Mouse (Mus musculus): ENCODE measurements around the gene Rnf144a. TPM values are rescaled to one million over a fixed set of nuclear protein-coding genes. Genes with fewer than 3 reads are reported as not detected.

Gene Rnf144a
- polyA plus RNA-seq, 1 experiment from 2014 or later, result 11.3 TPM

GRCm38 (mm10) chr12:26408707-26409106, 6.3 kb downstream of the Rnf144a start:
- ATAC-seq (ENCODE audit: extremely low read depth, insufficient number of reproducible peaks, low FRiP score, low TSS enrichment), result no peak
- H3K9ac ChIP-seq, result no peak overlapping the region
- no peaks in the 10 kb centered on the region for H3K36me3 ChIP-seq
- peaks cover 9% of the 10 kb centered on the region; the same call in 1 of the 2 replicates for H3K27me3 ChIP-seq (replicated peaks)
- H3K4me1 ChIP-seq, result peaks cover 74% of the 10 kb centered on the region
- no peak overlapping the region for H3K4me3 ChIP-seq
- H3K9me3 ChIP-seq, result no peaks in the 10 kb centered on the region
- no peak overlapping the region for H3K4me2 ChIP-seq
- 64% methylated on average over 9 of the region's 9 CpGs for WGBS
- H3K27ac ChIP-seq (replicated peaks), result no peak overlapping the region

GRCm38 (mm10) chr12:26404781-26405702, 10.0 kb downstream of the Rnf144a start:
- ATAC-seq (ENCODE audit: extremely low read depth, insufficient number of reproducible peaks, low FRiP score, low TSS enrichment), result 0 out of 2 replicates have a peak, but pooled peaks have one; percentile 15
- H3K9ac ChIP-seq, result no peak overlapping the region
- peaks cover 5% of the 10 kb centered on the region; the same call in 1 of the 2 replicates for H3K27me3 ChIP-seq (replicated peaks)
- H3K4me2 ChIP-seq, result peak overlapping the region; percentile 56
- peaks cover 72% of the 10 kb centered on the region for H3K4me1 ChIP-seq
- H3K9me3 ChIP-seq, result no peaks in the 10 kb centered on the region
- H3K27ac ChIP-seq (replicated peaks), result peak overlapping the region; percentile 53
- WGBS, result 33% methylated on average over 11 of the region's 11 CpGs
- no peaks in the 10 kb centered on the region for H3K36me3 ChIP-seq
- H3K4me3 ChIP-seq, result no peak overlapping the region; the same call in 1 of the 2 replicates

GRCm38 (mm10) chr12:26403372-26404125, 11.5 kb downstream of the Rnf144a start:
- peak overlapping the region; percentile 64; the same call in 1 of the 2 replicates for H3K27ac ChIP-seq (replicated peaks)
- ATAC-seq (ENCODE audit: extremely low read depth, insufficient number of reproducible peaks, low FRiP score, low TSS enrichment), result no peak
- 68% methylated on average over 16 of the region's 16 CpGs for WGBS

GRCm38 (mm10) chr12:26401696-26402470, 13.2 kb downstream of the Rnf144a start:
- 56% methylated on average over 10 of the region's 10 CpGs for WGBS
- ATAC-seq (ENCODE audit: extremely low read depth, insufficient number of reproducible peaks, low FRiP score, low TSS enrichment), result no peak
- Histone ChIP-seq H3K4me2 (no peak overlapping the region), H3K27ac (replicated peaks) (peak overlapping the region; percentile 64), H3K4me3 (no peak overlapping the region), H3K4me1 (peaks cover 50% of the 10 kb centered on the region), H3K9ac (no peak overlapping the region), H3K27me3 (replicated peaks) (no peaks in the 10 kb centered on the region), H3K36me3 (no peaks in the 10 kb centered on the region), H3K9me3 (no peaks in the 10 kb centered on the region)

More at GRCm38 (mm10) chr12:26403372-26404125, 11.5 kb downstream of the Rnf144a start:
- H3K27me3 ChIP-seq (replicated peaks), result peaks cover 5% of the 10 kb centered on the region; the same call in 1 of the 2 replicates
- H3K9ac ChIP-seq, result no peak overlapping the region
- H3K9me3 ChIP-seq, result no peaks in the 10 kb centered on the region
- no peak overlapping the region for H3K4me3 ChIP-seq
- H3K36me3 ChIP-seq, result no peaks in the 10 kb centered on the region
- peaks cover 65% of the 10 kb centered on the region for H3K4me1 ChIP-seq
- H3K4me2 ChIP-seq, result no peak overlapping the region

- no peak overlapping the region for H3K9ac ChIP-seq
- 83% methylated on average over 1 of the region's 1 CpGs for WGBS
- ATAC-seq (ENCODE audit: extremely low read depth, insufficient number of reproducible peaks, low FRiP score, low TSS enrichment), result no peak
- peak overlapping the region; percentile 61 for H3K27ac ChIP-seq (replicated peaks)
- peaks cover 49% of the 10 kb centered on the region for H3K4me1 ChIP-seq
- no peak overlapping the region for H3K4me2 ChIP-seq
- H3K27me3 ChIP-seq (replicated peaks), result no peaks in the 10 kb centered on the region
- no peaks in the 10 kb centered on the region for H3K9me3 ChIP-seq
- H3K4me3 ChIP-seq, result no peak overlapping the region
- no peaks in the 10 kb centered on the region for H3K36me3 ChIP-seq
Observed at GRCm38 (mm10) chr12:26401254-26401653, 13.8 kb downstream of the Rnf144a start.

- Histone ChIP-seq H3K4me1 (peaks cover 44% of the 10 kb centered on the region), H3K27ac (replicated peaks) (peak overlapping the region; percentile 61; the same call in 1 of the 2 replicates)
- WGBS, result 95% methylated on average over 1 of the region's 1 CpGs
Observed at GRCm38 (mm10) chr12:26400762-26401161, 14.3 kb downstream of the Rnf144a start.

GRCm38 (mm10) chr12:26399391-26399790, 15.7 kb downstream of the Rnf144a start:
- no peak overlapping the region for H3K4me2 ChIP-seq
- H3K4me3 ChIP-seq, result no peak overlapping the region
- no peak overlapping the region for H3K9ac ChIP-seq
- H3K9me3 ChIP-seq, result no peaks in the 10 kb centered on the region
- ATAC-seq (ENCODE audit: extremely low read depth, insufficient number of reproducible peaks, low FRiP score, low TSS enrichment), result no peak
- H3K27ac ChIP-seq (replicated peaks), result no peak overlapping the region
- 86% methylated on average over 6 of the region's 6 CpGs for WGBS
- H3K4me1 ChIP-seq, result peaks cover 31% of the 10 kb centered on the region
- no peaks in the 10 kb centered on the region for H3K36me3 ChIP-seq
- no peaks in the 10 kb centered on the region for H3K27me3 ChIP-seq (replicated peaks)

More at GRCm38 (mm10) chr12:26400762-26401161, 14.3 kb downstream of the Rnf144a start:
- no peaks in the 10 kb centered on the region for H3K36me3 ChIP-seq
- no peaks in the 10 kb centered on the region for H3K27me3 ChIP-seq (replicated peaks)
- no peak for ATAC-seq (ENCODE audit: extremely low read depth, insufficient number of reproducible peaks, low FRiP score, low TSS enrichment)
- H3K9me3 ChIP-seq, result no peaks in the 10 kb centered on the region
- no peak overlapping the region for H3K4me2 ChIP-seq
- H3K9ac ChIP-seq, result no peak overlapping the region
- no peak overlapping the region for H3K4me3 ChIP-seq

- Histone ChIP-seq H3K9me3 (no peaks in the 10 kb centered on the region), H3K27ac (replicated peaks) (no peak overlapping the region), H3K36me3 (no peaks in the 10 kb centered on the region), H3K4me1 (peaks cover 26% of the 10 kb centered on the region), H3K4me2 (no peak overlapping the region), H3K4me3 (no peak overlapping the region), H3K9ac (no peak overlapping the region), H3K27me3 (replicated peaks) (no peaks in the 10 kb centered on the region)
- ATAC-seq (ENCODE audit: extremely low read depth, insufficient number of reproducible peaks, low FRiP score, low TSS enrichment), result no peak
- 53% methylated on average over 2 of the region's 2 CpGs for WGBS
Observed at GRCm38 (mm10) chr12:26398597-26398996, 16.5 kb downstream of the Rnf144a start.

- Histone ChIP-seq H3K9me3 (no peaks in the 10 kb centered on the region), H3K27me3 (replicated peaks) (no peaks in the 10 kb centered on the region), H3K4me2 (no peak overlapping the region), H3K36me3 (no peaks in the 10 kb centered on the region), H3K4me3 (no peak overlapping the region), H3K4me1 (no peaks in the 10 kb centered on the region), H3K27ac (replicated peaks) (no peak overlapping the region; the same call in 1 of the 2 replicates), H3K9ac (no peak overlapping the region)
- WGBS, result 73% methylated on average over 13 of the region's 13 CpGs
- no peak for ATAC-seq (ENCODE audit: extremely low read depth, insufficient number of reproducible peaks, low FRiP score, low TSS enrichment)
Observed at GRCm38 (mm10) chr12:26394485-26395470, 20.3 kb downstream of the Rnf144a start.

- ATAC-seq (ENCODE audit: extremely low read depth, insufficient number of reproducible peaks, low FRiP score, low TSS enrichment), result no peak
- Histone ChIP-seq H3K27ac (replicated peaks) (no peak overlapping the region), H3K9ac (no peak overlapping the region), H3K9me3 (no peaks in the 10 kb centered on the region), H3K36me3 (peaks cover 11% of the 10 kb centered on the region; the same call in 1 of the 2 replicates), H3K27me3 (replicated peaks) (no peaks in the 10 kb centered on the region), H3K4me1 (no peaks in the 10 kb centered on the region), H3K4me3 (no peak overlapping the region), H3K4me2 (no peak overlapping the region)
- WGBS, result 76% methylated on average over 5 of the region's 5 CpGs
Observed at GRCm38 (mm10) chr12:26393291-26393690, 21.8 kb downstream of the Rnf144a start.
